Mouse (Mus musculus) cerebellum, postnatal 4 days (tissue): Measurements from ENCODE around the gene Spata31d1d.
"Not testable (repeated sequence)": the region's sequence is repeated elsewhere in the genome, so short reads cannot be mapped to it uniquely, and the experiment has no call there.

Experiments used
- DNase-seq, 2 experiments: peaks; one replicate each; pipeline ENCODE4 v3.0.0; 2022; ENCODE audit warnings: low spot score in 2 of 2, mixed read lengths in 1 of 2

The Spata31d1d gene

DNA sequence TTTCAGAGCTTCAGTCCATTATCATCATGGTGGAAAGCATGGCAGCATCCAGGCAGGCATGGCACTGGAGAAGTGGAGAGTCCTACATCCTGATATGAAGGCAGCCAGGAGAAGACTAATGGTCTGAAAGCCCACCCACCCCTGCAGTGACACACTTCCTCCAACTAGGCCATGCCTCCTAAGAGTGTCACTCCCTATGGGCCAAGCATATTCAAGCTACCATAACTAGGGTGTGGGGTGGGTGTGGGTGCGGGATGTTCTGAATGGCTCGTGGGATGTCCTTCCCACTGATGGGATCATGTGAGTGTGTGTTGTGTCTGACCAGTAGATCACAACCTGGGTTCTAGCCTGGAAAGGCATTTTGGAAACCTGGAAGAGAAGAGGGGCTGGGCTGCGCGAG, 2.4 kb upstream of the Spata31d1d start:
- no peak for DNase-seq

DNA sequence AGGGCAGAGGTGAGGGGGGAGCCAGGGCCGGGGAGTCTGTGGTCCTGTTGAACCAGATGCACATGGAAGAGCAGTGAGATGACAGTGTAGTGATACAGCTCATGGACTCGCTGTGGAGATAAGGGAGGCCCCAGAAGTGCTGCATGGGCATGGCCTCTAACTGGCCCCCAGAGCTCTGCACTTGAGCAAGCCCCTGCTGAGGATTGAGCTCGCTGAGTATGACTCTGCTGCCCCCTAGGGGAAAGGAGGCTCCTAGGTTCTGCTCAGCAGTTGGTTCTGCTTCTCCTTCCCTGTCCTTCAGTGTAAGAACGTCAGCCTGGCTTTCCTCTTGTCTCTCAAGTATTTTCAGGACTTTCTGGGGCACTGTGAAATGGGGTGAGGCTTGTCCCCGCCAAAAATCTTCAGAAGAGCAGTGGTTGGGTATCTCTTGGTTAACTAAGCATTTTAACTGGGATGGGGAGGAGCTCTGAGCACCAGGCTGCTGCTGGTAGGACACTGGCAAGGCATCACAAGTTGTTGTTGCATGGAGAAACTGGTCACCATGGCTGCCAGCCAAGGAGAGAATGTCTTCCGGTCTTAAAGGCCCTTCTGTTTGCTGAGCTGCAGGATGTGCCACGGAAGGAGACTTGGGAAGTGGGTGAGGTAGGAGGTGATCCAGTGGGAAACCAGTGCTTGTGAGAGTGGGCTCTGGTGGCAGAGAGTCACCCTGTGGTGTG, 3.0 kb downstream of the Spata31d1d start:
- DNase-seq: peak; percentile 73 to 82

DNA sequence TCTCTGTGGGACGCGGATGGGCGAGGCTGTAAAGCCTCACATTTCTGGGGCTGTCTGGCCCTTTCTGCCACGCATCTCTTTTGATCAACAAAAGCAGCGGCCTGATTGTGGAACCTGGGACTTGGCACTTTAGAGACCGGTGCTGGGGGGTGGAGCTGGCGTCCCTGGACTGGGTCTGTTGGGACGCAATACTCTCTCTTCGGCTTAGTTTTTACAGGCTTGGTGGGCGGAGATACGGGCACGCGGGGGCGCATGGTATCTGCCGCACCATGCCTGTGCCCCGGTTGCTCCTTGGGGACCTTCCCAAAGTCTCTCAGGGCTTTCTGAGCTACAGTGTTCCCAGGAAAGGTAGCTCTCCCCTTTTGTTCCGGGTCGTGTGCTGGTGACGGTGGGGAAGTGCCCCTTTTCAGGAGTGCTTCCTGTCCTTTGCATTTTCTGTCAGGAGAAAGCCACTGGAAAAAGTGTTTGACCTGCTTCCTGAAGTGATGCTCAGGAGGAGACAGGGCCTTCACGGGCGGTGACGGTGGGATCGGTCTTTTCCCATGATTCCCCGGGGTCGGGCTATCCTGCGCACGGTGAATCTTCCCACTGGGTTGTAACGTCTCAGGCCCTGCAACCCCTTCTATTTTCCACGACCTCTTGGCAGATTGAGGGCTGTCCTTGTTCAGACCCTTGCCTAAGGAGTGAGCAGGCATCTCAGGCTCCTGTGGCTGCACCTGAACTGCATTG, 5.2 kb downstream of the Spata31d1d start:
- no peak for DNase-seq

- not testable (repeated sequence) for DNase-seq
These were observed 9.5 kb downstream of the Spata31d1d start for GRCm38 (mm10) chr13:59722089-59722488.

DNA sequence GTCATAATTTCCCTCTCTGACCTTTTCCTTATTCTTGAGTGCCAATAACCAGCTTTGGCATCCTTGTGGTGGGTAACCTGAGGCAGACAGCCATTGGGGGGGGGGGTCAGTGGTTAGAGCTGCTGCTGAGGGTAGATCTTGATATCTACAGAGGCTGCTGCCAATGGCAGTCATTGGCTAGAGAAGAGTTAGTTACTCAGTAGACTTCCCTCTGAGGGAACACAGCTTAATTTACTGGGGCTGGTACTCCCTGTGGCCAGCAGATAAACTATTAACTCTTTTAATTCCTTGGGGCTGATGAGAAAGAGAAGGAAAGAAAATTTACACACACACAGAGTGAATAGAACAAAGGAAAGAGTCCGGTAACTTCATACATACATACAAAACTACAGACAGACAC, 12.1 kb downstream of the Spata31d1d start:
- no peak for DNase-seq

- not testable (repeated sequence) for DNase-seq
These were observed 12.6 kb downstream of the Spata31d1d start for GRCm38 (mm10) chr13:59718857-59719440.

- DNase-seq: no peak
These were observed 17.8 kb downstream of the Spata31d1d start for GRCm38 (mm10) chr13:59713710-59714109.

GRCm38 (mm10) chr13:59711984-59712383, 19.6 kb downstream of the Spata31d1d start, which contains the start of gene Spata31d1b:
Spata31d1b (plus strand) TSS chr13:59712284.
- not testable (repeated sequence) for DNase-seq

DNA sequence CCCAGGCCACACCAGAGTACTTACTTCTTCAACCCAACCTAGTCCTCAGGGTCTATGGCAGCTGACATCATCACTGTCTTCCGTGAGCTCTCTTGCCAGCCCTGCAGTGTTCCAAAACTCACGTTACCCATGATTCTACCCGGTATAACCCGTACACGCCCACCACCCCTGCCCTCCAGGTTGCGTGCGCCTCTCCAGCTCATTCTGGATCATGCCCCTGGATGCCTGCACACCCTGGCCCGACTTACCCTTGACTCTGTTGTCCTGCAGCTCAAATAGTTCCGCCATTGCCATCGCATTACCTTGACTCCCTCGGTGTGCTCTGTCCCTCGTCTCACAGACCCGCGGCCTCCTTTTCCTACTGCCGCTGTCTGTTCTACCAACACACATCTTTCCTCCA, 21.3 kb downstream of the Spata31d1d start, which contains the start of gene Spata31d1a:
Spata31d1a (minus strand) TSS at position 101 of the 400 bp plus-strand sequence.
- no peak for DNase-seq

- DNase-seq: no peak
These were observed 27.0 kb downstream of the Spata31d1d start for GRCm38 (mm10) chr13:59704562-59704961.

DNA sequence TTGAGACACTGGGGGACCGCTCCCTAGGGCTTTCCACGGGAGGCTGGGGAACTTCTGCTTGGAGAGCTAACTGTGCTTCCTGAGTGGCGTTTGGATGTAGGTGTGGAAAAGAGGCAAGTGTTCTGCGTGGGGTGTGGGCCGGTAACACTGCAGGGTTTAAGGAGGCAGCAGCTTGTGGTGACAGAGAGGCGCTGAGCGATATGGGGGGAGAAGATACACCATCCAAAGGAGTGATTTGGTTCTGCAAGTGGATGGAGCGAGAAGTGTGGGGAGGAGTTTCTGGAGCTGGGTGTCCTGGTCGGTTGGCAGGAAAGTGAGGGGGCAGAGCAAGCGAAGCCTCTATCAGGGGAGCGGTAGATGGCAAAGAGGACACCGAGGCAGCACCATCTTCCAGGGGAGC, 28.0 kb downstream of the Spata31d1d start:
- DNase-seq: no peak

DNA sequence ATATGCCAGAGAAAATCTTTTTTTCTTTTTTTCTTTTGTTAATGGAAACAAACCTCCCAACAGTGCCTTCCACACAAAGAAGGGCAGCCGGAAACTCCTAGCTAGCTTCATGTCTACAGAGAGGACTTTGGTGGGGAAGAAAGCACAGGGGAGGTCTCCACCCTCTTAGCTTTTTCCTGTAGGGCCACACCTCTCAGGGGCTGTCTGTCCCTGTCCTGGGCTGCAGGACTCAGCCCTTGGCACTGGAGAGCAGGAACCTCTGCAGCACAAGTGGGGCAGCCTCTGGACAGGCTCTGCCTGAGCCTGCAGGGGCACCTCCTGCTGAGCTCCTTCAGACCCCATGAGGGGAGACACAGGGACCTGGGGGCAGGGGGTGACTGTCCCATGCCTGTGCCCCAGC, 31.4 kb downstream of the Spata31d1d start:
- DNase-seq: not testable (repeated sequence)

- DNase-seq: no peak
These were observed 32.4 kb downstream of the Spata31d1d start for GRCm38 (mm10) chr13:59699131-59699530.

GRCm38 (mm10) chr13:59695781-59696180, 35.8 kb downstream of the Spata31d1d start:
- no peak for DNase-seq

GRCm38 (mm10) chr13:59694008-59694407, 37.5 kb downstream of the Spata31d1d start, which contains the start of gene 4921517D22Rik:
4921517D22Rik (minus strand) TSS chr13:59694108.
- DNase-seq: no peak

DNA sequence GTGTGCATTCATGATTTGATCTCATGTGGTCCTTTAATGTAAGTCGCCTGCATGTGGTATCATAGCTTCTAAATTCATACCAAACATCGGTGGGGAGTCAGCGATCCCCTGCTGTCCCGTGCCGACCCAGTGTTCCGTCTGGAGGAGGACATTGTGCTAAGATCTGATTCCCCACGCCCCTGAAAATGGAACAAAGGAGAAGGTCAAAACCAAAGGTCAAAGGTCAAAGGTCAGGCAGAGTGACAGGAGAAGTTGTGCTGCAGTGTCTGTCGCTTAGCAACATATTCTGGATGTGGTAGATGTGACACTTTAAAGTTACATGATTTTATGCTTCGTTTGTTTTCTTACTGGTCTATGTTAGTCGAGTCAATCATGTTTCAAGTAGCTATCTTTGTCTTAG, 40.1 kb downstream of the Spata31d1d start:
- DNase-seq: no peak

- no peak for DNase-seq
These were observed 41.0 kb downstream of the Spata31d1d start for GRCm38 (mm10) chr13:59690576-59690975.

GRCm38 (mm10) chr13:59689843-59690242, 41.7 kb downstream of the Spata31d1d start:
- no peak for DNase-seq

DNA sequence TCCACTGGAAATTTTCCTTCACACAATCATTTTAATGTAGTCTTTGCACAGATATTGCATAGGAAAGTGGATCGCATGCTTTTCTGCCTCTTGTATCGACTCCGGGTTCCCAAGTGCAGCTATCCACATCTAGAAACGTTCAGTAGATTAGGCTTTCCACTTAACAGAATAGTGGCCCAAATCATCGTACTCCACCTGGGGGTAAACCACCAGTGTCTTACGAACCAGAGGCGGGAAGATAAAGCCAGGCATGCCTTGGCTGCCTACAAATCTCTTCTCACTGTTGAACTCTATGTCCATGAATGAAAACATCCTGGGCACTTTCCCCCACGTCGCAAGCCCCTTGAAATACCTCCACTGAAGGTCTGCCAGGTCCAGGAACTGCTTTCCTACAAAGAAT, 42.2 kb downstream of the Spata31d1d start:
- DNase-seq: no peak

GRCm38 (mm10) chr13:59688338-59688770, 43.2 kb downstream of the Spata31d1d start:
- peak in 1 of 2 experiments; percentile 30 for DNase-seq

GRCm38 (mm10) chr13:59685236-59685635, 46.3 kb downstream of the Spata31d1d start:
- no peak for DNase-seq

GRCm38 (mm10) chr13:59682629-59683028, 48.9 kb downstream of the Spata31d1d start:
- no peak for DNase-seq
